Mouse (Mus musculus) embryo, embryonic 11.5 days (tissue): ENCODE results near the gene Daam1.

Experiments used
- DNase-seq: peaks from one replicate; pipeline ENCODE4 v3.0.0-alpha.2; 2012; ENCODE audit warnings: low read depth, low spot score

Daam1 gene

DNA sequence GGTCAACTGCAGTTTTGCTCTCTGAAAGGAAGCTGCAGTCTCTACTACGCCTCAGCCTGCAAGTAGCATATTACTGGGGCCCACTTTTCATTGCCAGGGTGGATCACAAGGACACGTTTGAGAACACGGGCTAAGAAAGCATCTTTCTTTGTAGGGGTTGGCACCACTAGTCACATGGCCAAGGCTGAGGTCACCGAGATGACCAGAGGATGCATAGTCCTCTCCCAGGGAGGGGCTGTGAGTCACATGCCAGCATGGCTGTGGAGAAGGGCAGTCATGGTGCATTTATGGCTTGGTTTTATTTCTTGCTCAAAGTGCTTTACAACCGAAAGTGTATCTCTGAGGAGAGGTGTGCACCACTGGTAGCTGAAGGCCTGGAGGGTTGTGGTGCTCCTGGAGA is 67.4 kb downstream of the Daam1 start:
- DNase-seq: no peak

GRCm38 (mm10) chr12:71898666-71899520 is 68.0 kb downstream of the Daam1 start:
- DNase-seq: no peak

GRCm38 (mm10) chr12:71899566-71899965 is 68.7 kb downstream of the Daam1 start:
- DNase-seq: no peak

GRCm38 (mm10) chr12:71901211-71901610 is 70.3 kb downstream of the Daam1 start:
- DNase-seq: no peak

GRCm38 (mm10) chr12:71901859-71902258 is 71.0 kb downstream of the Daam1 start:
- DNase-seq: no peak

DNA sequence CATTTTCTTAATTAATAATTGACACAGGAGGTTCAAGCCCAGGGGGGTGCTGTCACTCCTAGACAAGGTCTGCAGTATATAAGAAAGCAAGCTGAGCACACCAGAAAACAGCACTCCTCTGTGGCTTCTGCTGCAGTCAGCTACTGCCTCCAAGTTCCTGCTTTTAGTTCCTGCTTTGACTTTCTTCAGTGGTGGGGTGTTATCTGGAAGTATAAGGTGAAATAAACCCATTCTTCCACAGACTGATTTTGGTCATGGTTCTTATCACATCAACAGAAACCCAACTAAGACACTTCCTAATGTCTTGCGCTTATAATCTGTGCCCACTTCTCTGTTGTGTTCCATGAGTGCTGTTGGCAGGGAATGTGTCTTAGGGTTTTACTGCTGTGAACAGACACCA is 71.4 kb downstream of the Daam1 start:
- DNase-seq: no peak

DNA sequence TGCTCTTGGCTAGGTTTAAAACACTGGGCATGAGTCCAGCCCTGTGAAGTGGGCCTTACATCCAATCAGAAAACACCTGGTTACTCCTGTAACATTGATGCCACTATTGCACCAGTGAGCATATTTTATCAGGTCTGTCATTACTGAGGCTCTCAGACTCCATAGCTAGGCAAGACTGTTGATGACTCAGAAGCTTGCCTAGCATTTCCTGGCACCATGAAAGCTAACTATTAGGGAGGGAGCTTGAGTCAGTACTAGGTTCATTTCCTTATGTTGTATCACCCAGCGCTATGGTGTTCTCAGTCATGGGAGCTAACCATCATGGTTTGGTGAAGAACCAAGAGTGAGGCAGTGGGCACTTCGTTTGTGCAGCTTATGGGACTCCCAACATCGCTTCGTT is 72.3 kb downstream of the Daam1 start:
- no peak for DNase-seq

GRCm38 (mm10) chr12:71904310-71904709 is 73.4 kb downstream of the Daam1 start:
- DNase-seq: no peak

GRCm38 (mm10) chr12:71904926-71905325 is 74.0 kb downstream of the Daam1 start:
- no peak for DNase-seq

DNA sequence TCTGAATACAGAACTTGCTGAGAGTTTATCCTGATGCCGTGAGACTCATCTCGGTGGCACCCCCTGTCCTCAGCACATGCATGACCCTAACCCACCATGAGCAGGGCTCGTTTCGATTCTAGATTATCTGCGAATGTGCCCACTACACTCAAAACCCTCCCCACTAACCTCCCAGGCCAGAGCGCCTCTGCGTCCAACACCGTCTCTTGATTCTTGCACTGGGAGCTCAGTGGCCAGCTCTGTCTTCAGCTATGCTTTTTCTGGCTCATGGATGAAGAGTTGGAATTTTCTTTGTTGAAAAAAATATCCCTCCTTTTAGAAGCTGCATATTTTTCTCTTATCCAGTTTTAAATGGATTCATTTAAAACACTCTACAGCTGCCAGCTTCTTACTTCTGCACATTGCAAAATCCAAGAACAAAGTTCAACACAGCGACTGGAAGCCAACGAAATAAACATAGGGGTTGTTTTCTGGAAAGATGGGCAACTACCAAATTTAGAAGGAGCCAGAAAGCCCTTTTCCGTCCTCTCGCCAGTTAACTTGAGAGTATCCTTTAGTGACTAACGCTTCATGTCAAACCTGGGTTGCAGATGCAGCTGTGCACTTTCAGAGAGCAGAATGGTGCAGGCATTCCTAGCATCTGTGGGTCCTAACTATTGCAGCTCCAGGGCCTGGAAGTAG is 74.9 kb downstream of the Daam1 start:
- no peak for DNase-seq

DNA sequence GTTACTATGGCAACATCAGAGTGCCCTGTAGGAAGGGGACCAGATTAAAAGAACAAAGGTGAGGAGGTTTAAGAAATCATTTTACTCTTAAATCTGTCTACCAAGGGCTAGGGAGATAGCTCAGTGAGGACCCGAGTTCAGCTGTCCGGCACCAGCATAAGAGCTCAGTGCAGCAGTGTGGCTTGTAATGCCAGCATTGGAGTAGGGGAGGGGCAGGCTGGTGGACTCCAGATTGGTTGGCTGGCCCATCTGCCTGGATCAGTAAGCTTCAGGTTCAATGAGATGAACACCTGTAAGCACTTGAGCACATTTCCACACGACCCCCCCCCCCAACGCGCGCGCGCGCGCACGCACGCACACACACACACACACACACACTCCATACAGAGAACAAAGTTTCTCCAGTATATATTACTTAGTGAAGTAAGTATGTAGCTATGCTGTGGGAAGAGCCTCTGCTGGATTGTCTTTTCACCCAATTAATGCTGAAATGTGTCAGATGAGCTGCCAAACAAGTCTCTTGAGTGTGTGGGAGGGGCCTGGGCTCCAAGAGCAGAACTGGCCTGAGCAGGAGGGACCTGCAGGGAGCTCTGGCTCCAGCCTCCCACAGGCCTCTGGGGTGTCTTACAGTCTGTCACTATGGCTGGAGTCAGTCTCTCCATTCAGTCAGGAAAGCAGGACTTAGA is 75.8 kb downstream of the Daam1 start:
- no peak for DNase-seq

- no peak for DNase-seq
These were observed 78.1 kb downstream of the Daam1 start for GRCm38 (mm10) chr12:71908984-71909383.

GRCm38 (mm10) chr12:71910246-71910645 is 79.4 kb downstream of the Daam1 start:
- no peak for DNase-seq

DNA sequence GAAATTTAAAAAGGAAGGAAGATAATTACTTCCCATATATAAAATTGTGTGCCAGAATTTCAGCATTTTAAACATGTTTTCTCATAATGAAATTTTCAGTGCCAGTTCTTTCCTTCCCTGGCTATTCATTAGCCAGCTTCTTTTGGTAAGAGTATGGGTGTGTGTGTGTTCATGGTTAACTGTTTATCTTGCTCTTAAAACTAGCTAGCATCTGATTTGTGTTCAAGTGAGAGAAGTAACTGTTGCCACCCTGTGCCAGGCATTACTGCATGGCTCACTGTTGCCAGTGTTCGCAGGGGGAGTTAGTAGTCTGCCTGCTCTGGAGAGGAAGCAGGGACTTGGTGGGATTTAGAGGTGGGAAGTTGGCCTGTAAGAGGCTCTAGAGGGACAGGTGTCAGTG is 81.4 kb downstream of the Daam1 start:
- DNase-seq: no peak

GRCm38 (mm10) chr12:71919156-71919555 is 88.3 kb downstream of the Daam1 start:
- no peak for DNase-seq

DNA sequence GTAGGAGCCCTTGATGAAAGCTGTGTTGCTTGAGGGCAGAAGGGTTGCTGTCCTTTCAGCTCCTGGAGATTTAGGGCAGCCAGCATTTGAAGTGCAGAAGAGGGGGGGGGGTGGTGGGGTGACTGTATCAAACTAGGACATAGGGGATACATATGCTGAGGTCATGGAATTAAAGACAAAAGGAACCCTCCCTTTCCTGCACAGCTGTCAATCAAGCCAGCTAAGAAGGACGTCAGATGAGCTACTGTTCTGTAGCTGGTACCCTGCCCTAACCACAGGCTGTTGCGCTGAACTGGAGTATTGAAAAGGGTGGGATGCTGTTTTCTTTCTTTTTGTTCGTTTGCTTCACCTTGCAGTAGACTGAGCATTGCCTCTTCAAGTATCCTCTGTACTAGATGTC is 89.1 kb downstream of the Daam1 start:
- DNase-seq: no peak

GRCm38 (mm10) chr12:71922827-71923381 is 92.0 kb downstream of the Daam1 start:
- DNase-seq: no peak

DNA sequence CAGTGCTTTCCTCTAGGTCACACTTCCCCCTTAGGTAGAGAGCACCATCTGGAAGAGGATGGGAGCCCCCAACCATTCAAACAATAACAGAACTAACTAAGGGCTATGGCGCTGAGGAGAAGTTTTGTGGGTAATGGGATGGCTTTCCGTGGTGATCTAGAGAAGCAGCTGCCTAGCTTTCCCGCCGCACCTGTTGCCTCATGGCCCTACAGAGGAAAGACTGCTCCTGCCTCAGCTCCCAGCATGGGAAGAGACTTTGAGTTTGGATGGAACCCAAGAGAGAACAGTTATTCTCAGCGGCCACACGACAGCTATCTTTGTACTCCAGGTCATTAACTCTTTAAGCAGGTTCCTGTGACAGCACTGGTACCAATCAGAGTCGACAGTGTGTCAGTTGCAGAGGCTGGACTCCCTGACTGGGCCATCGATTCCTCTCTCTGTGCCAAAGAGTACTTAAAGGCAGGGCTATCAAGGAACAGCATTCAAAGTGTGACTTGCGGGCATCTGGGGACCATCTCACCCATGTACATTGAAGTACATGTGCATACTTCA is 94.2 kb downstream of the Daam1 start:
- no peak for DNase-seq

- no peak for DNase-seq
These were observed 95.3 kb downstream of the Daam1 start for GRCm38 (mm10) chr12:71925990-71926700.

- DNase-seq: no peak
These were observed 97.2 kb downstream of the Daam1 start for GRCm38 (mm10) chr12:71928092-71928491.

DNA sequence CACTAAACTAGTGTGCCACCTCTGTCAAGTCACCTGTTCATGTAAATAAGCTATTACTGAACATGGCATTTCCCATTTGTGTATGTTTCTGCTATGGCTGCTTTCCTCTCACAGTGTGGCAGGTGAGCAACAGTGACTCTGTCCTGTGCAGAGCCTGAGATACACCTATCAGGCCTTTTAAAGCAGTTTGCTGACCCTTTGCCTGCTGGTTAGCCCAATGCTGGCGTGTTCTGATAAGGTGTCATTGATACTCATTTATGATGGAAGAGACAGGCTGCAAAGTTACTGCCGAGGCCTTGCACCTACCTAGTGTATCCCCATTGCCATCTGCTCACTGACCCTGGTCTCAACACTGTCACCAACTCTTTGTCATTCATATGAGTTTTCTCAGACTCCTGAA is 99.0 kb downstream of the Daam1 start:
- DNase-seq: no peak
